Mouse (Mus musculus): Measurements from ENCODE around the gene Gm45623.

The Gm45623 gene

GRCm38 (mm10) chr13:56752474-56753191 is 994 bp downstream of the Gm45623 start:
- no peak for DNase-seq (ENCODE audit: extremely low spot score, low read depth, low spot score)

DNA sequence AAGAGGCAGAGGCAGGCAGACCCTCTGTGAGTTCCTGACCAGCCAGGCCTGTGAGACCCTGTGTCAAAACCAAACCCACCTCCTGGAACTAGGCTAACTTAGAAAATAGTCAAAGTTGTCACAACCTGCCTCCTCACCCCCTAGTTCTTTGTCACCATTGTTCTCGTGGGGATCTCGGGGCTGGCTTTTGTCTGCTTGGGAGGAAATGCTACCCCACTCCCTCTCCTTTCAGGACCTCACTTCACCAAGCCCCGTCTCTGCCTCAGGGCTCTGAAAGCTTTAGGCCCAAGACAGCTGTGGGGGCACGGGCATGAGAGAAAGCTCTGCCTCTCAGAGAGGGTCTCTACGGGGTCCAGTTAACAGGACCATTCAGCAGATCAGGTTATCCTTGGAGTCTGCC is 1.9 kb downstream of the Gm45623 start:
- no peak for DNase-seq (ENCODE audit: extremely low spot score, low read depth, low spot score)

- no peak for DNase-seq (ENCODE audit: extremely low spot score, low read depth, low spot score)
Observed at GRCm38 (mm10) chr13:56749377-56749776, 4.2 kb downstream of the Gm45623 start.

- DNase-seq (ENCODE audit: extremely low spot score, low read depth, low spot score): no peak
Observed at GRCm38 (mm10) chr13:56747554-56747953, 6.1 kb downstream of the Gm45623 start.

GRCm38 (mm10) chr13:56746739-56747532 is 6.7 kb downstream of the Gm45623 start:
- DNase-seq (ENCODE audit: extremely low spot score, low read depth, low spot score): no peak

- no peak for DNase-seq (ENCODE audit: extremely low spot score, low read depth, low spot score)
Observed at GRCm38 (mm10) chr13:56742325-56742901, 11.2 kb downstream of the Gm45623 start.

- no peak for DNase-seq (ENCODE audit: extremely low spot score, low read depth, low spot score)
Observed at GRCm38 (mm10) chr13:56741691-56742090, 11.9 kb downstream of the Gm45623 start.

- DNase-seq (ENCODE audit: extremely low spot score, low read depth, low spot score): no peak
Observed at GRCm38 (mm10) chr13:56740496-56740895, 13.1 kb downstream of the Gm45623 start.

GRCm38 (mm10) chr13:56739556-56739955 is 14.1 kb downstream of the Gm45623 start:
- DNase-seq (ENCODE audit: extremely low spot score, low read depth, low spot score): no peak

DNA sequence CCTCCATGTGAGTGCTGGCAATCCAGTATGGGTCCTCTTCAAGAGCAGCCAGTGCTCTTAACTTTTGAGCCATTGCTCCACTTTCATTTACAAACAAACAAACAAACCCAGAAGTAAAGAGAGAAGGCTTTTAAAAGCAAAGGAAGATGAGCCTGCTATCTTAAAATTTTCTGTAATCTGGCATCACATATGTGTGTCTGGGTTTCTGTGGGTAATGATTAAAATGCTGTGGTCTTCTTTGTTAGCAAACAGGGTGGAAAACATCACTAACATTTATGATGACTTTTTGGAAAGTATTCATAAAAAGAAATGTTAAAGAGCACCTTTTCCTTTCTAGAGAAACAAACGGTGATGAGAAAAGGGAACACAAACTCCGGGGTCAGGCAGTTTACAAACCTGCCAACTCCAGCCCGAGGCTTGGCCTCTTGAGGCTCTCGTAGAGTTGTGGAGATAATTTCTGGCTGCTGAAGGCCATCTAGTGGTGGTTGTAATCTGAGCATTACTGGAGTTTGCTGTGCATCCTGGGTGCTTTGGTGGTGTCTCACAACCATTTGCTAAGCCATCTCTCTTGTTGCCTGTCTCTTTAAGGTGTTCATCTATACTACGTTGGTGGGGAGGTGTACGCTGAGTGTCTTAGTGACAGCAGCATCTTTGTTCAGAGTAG is 18.3 kb downstream of the Gm45623 start:
- DNase-seq (ENCODE audit: extremely low spot score, low read depth, low spot score): no peak

GRCm38 (mm10) chr13:56734617-56735016 is 19.0 kb downstream of the Gm45623 start:
- DNase-seq (ENCODE audit: extremely low spot score, low read depth, low spot score): no peak

- no peak for DNase-seq (ENCODE audit: extremely low spot score, low read depth, low spot score)
Observed at GRCm38 (mm10) chr13:56729046-56729445, 24.6 kb downstream of the Gm45623 start.

DNA sequence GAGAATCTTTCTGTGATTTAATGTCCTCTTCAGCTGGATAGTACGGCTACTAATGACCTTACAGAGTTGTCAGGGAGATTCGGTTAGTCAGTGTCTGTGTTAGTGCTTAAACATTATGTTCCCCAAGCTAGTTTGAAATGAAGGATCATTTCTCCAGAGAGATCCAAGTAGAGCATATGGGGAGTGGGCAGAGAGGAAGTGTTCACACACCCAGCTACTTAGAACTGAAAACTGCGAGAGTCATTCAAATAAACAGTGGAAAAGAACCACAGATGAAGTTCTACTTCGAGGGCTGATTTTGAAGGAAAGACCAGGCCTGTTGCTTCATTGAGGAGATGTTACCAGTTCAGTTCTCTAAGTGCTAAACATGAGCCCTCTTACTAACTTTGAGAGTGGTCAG is 27.1 kb downstream of the Gm45623 start:
- DNase-seq (ENCODE audit: extremely low spot score, low read depth, low spot score): no peak

- DNase-seq (ENCODE audit: extremely low spot score, low read depth, low spot score): no peak
Observed at GRCm38 (mm10) chr13:56712221-56712620, 41.4 kb downstream of the Gm45623 start.

- DNase-seq (ENCODE audit: extremely low spot score, low read depth, low spot score): no peak
Observed at GRCm38 (mm10) chr13:56710620-56711019, 43.0 kb downstream of the Gm45623 start.

DNA sequence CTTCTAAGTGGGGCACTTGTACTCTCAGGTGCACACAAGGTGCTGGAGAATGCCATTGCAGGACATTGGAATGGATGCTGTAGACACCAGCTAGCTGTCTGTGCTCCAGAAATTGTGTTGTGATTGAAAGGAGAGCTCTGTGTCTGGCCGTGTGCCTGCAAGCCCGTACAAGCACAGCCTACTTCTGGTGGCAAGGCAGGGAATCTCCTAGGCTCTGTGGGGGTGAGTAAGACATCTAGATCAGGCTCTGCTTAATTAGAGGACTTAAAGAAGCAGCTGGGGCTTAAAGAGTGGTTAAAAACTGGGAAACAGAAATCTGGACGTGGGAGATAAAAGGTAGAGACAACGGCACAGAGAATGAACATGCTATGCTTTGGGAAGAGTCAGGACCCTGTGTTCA is 46.0 kb downstream of the Gm45623 start:
- DNase-seq (ENCODE audit: extremely low spot score, low read depth, low spot score): no peak

- DNase-seq (ENCODE audit: extremely low spot score, low read depth, low spot score): no peak
Observed at GRCm38 (mm10) chr13:56707111-56707510, 46.5 kb downstream of the Gm45623 start.

DNA sequence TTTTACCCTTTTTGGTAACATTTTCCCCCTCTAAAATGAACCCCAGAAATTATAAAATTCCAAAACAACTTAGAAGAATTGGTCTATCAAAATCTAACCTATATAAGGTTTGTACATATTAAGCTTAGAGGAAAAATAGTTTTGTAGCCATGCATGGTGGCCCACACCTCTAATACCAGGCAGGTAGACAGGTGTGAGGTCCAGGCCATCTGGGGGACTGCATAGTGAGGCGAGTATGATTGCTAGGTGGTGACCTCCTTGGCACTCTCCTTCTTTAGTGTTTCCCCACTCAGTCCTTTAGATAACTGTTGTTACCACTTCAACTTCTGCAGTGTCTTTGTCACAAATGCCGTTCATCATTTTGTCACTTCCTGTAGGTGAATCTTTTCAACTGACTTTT is 49.0 kb downstream of the Gm45623 start:
- no peak for DNase-seq (ENCODE audit: extremely low spot score, low read depth, low spot score)

GRCm38 (mm10) chr13:56703871-56704321 is 49.7 kb downstream of the Gm45623 start:
- no peak for DNase-seq (ENCODE audit: extremely low spot score, low read depth, low spot score)

GRCm38 (mm10) chr13:56703222-56703870 is 50.3 kb downstream of the Gm45623 start:
- DNase-seq (ENCODE audit: extremely low spot score, low read depth, low spot score): no peak
